Mouse (Mus musculus) left cerebral cortex, postnatal 14 days (tissue): ENCODE results near the gene Homer3. TPM values are rescaled to one million over a fixed set of nuclear protein-coding genes. Genes with fewer than 3 reads are reported as not detected.

Experiments used
- DNase-seq, 2 experiments: peaks; one replicate each; pipeline ENCODE4 v3.0.0; 2021 to 2022; ENCODE audit warnings: low spot score in 2 of 2, mixed read lengths in 1 of 2
- intact Hi-C: fragments of 180-260 bp; cut with DNase I; formaldehyde crosslinking; loops from one replicate; pipeline ENCODE4 v1.15.1; 2025
- long read RNA-seq, 2 experiments: library from polyadenylated mRNA; stranded (forward); transcript quantifications; one replicate each; pipeline ENCODE4 v2.0.0; 2021
- total RNA-seq, 2 experiments: library from RNA; stranded (reverse); gene quantifications; 2 replicates each; pipeline ENCODE4 v1.2.3; 2021

The Homer3 gene
- total RNA-seq: 10 to 100 TPM; 10.5 to 12.9 TPM
- long read RNA-seq, experiment 1, transcript Homer3-203 (10 exons, 2,445 nt): major isoform, 9 of 15 reads
- long read RNA-seq, experiment 1, partial matches to known transcripts: 3 of 15 reads
- long read RNA-seq, experiment 1, other reads (novel, unspliced or antisense): 2 of 15 reads
- long read RNA-seq, experiment 2, transcript Homer3-203 (10 exons, 2,445 nt): major isoform, 17 of 22 reads
- long read RNA-seq, experiment 2, partial matches to known transcripts: 1 of 22 reads
- long read RNA-seq, experiment 2, other reads (novel, unspliced or antisense): 3 of 22 reads

GRCm38 (mm10) chr8:70282603-70283135 lies at the start of gene Homer3:
Gene Homer3, plus strand, starts transcription at chr8:70282827.
- intact Hi-C loops: no loop called here
- DNase-seq: peak; percentile 60 to 72

GRCm38 (mm10) chr8:70233606-70234005 lies 49.0 kb upstream of the Homer3 start:
- intact Hi-C loops: no loop called here
- DNase-seq: peak in 1 of 2 experiments; percentile 21

DNA sequence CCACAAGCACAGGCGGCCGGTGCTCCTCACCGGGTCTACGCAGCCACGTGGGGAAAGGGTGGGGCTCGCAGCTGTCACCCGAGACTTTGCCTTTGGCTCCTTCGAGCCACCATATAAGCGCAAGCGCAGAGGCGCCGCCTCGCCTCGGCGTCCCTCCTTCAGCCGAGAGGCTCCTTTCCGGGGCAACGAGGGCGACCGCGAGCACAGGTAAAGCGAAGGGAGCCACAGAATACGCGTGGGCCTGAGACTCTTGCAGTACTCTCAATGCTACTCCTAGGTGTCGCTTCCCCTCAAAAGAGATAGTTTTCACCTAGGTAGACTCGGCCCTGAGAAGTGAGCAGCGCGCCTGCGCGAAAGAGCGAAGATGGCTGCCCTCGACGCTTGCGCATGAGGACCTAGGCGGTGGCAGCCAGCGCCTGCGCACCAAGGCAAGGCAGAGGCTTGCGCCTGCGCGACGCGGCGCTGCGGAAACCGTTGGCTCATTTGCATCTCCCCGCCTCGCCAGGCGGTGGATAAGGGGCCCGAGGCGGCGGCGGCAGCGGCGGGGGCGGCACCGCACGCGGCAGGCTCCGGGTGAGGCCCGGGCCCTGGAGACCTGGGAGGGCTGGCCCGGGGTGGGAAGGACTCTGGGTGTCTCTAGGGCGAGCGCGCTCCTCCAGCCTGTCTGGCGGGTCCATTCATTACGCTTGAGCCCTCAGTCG lies 48.4 kb upstream of the Homer3 start, which contains the start of the genes Sugp2 and Armc6:
Gene Sugp2 (plus strand): TSS at position 147 of the 701 bp plus-strand sequence.
Gene Armc6 (minus strand): TSS at position 387 of the 701 bp plus-strand sequence.
- intact Hi-C loops: no loop called here
- peak; percentile 97 for DNase-seq

- no peak for DNase-seq
- intact Hi-C loops: no loop called here
Observed at GRCm38 (mm10) chr8:70234781-70235128, 47.9 kb upstream of the Homer3 start.

GRCm38 (mm10) chr8:70237842-70238241 lies 44.8 kb upstream of the Homer3 start:
- DNase-seq: no peak
- intact Hi-C loops: no loop called here

GRCm38 (mm10) chr8:70240642-70241041 lies 42.0 kb upstream of the Homer3 start:
- DNase-seq: no peak
- intact Hi-C loops: no loop called here

GRCm38 (mm10) chr8:70246622-70247021 lies 36.0 kb upstream of the Homer3 start:
- intact Hi-C loops: no loop called here

GRCm38 (mm10) chr8:70247841-70248240 lies 34.8 kb upstream of the Homer3 start:
- DNase-seq: no peak
- intact Hi-C loops: no loop called here

More at GRCm38 (mm10) chr8:70246622-70247021, 36.0 kb upstream of the Homer3 start:
- no peak for DNase-seq

DNA sequence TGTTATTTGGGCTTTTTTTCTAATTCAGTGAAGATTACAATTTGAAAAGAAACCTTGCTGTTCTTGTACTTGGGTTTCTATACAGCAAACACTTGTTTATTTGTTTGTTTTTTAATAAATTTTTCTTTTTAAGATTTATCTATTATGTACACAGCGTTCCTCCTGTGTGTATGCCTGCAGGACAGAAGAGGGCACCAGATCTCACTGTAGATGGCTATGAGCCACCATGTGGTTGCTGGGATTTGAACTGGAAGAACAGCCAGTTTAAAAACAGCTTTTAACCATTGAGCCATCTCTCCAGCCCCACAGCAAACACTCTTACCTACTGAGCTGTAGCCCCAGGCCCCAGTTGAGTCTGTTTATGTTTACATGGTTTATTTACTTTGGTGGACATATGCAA lies 28.0 kb upstream of the Homer3 start:
- intact Hi-C loops: no loop called here
- no peak for DNase-seq

DNA sequence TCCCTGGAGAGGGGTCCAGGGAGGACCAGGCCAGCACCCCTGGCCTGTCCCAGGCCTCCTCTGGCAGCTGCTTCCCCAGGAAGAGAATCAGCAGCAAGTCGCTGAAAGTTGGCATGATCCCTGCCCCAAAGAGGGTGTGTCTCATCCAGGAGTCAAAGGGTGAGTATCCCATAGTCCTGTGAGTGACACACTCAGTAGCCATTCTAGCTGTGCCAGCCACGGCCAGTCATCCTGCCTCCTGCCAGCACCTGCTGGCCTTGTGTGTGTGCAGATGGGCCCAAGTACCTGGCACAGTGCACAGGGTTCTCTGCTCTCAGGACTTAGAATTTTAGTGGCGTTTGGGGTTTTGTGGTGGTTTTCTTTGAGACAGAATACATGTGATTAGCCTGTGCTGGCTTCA lies 25.2 kb upstream of the Homer3 start:
- intact Hi-C loops: no loop called here

DNA sequence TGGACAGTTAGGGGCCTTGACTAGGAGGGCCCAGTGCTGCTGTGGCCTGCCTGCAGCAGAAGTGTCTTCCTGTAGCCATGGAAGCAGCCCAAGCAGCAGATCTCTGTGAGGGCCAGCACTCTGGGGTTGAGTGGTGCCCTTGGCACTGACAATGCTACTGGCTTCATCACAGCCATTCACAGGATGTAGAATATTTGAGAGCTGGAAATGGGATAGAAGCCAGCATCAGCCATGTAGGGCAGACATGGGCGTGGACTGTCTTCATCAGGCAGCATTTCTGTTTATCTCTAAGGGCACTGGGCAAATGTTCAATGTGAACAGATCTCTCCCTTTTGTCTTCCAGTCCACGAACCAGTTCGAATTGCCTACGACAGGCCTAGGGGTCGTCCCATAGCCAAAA lies 24.0 kb upstream of the Homer3 start:
- intact Hi-C loops: no loop called here
- no peak for DNase-seq

More for the DNA sequence above, 25.2 kb upstream of the Homer3 start:
- no peak for DNase-seq

DNA sequence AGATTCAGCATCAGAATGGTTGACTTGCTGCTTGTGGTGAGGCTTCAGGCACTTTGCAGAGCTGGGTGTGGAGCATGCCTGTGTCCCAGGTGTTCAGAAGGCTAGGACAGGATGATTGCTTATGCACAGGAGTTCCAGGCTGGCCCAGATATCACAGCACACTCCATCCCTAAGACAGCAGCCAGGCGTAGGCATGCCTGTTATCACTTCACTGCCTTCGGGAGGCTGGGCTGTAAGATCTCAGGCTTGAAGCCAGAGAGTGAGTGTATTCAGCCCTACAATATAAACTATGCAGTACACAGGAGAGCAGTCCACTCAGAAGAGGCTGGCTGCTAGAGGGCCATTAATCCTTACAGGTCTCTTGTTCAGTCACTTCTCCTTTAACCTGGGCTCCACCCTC lies 23.6 kb upstream of the Homer3 start:
- intact Hi-C loops: no loop called here
- no peak for DNase-seq

GRCm38 (mm10) chr8:70267674-70268073 lies 15.0 kb upstream of the Homer3 start:
- intact Hi-C loops: no loop called here
- no peak for DNase-seq

- no peak for DNase-seq
- intact Hi-C loops: no loop called here
Observed at GRCm38 (mm10) chr8:70268311-70268710, 14.3 kb upstream of the Homer3 start.

DNA sequence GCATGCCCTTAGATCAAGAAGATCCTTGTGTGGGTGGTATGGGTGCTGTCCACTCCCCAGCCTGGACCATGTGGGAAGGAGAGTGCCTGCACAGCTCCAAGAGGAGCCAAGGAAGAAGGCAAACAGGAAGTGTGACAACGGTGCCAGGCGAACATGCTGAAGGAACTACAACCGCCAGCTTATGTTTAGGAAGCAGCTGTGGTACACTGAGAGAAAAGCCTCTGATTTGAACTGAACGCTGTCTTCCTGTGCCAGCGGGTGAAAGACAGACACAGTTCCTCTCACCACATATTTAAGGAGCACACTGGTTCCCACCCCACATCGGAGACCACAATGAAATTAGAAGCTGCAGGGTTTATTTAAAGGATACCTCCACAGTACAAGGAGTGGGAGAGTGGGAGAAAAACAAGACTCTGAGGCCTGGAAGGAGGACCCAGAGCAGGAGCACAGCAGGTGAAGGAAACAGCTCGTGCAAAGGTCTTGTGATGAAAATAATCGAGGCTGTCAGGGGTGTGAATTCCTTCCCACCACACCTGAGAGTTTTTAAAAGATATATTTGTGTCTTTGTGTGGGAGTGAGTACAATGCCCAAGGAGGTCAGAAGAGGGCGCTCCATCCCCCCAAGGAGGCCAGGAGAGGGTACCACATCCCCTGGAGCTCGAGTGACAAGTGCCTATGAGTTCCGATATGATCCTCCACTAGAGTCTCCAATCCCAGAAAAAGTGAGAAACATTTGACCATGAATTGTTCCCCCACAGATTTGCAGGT lies 13.6 kb upstream of the Homer3 start:
- intact Hi-C loops: no loop called here
- DNase-seq: peak; percentile 50 to 75

GRCm38 (mm10) chr8:70272949-70273348 lies 9.7 kb upstream of the Homer3 start:
- no peak for DNase-seq
- intact Hi-C loops: no loop called here

DNA sequence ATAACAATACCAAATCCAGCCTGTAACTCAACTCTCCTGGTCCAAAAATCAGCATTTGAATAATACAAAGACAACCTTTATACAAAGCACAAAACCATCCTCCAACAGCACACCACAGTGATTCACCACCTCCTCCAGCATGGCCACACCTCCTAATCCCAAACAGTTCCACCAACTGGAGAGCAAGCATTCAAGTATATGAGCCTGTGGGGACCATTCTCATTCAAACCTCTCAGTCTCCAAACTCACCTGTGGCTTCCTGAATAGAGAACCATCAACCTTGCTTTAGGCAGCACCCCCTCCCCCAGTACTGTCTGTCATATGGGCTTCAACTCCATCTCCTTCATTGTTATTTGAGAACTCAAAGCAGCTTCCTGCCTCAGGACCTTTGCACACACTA lies 8.3 kb upstream of the Homer3 start:
- intact Hi-C loops: no loop called here
- DNase-seq: no peak

DNA sequence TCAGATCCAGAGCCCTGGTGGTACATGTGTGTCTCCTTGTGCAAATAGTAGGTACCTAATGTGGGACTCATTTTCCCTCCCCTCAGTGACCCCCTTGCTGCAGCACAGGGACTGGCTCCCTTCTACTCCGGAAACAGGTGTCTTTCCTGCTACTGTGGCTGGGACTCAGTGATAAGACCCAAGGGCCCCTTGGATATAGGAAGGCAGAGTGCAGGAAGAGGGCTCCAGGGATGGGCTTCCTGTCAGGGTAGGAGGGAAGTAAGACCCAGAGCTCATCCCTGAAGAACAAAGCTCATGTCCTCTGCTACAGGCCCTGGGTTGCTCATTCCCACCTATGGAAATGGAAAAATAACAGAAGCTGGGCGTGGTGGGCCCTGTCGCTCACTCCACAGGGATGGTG lies 6.2 kb upstream of the Homer3 start:
- intact Hi-C loops: no loop called here
- DNase-seq: no peak

GRCm38 (mm10) chr8:70278175-70278574 lies 4.5 kb upstream of the Homer3 start:
- DNase-seq: peak in 1 of 2 experiments; percentile 40
- intact Hi-C loops: no loop called here

- no peak for DNase-seq
- intact Hi-C loops: no loop called here
Observed at GRCm38 (mm10) chr8:70279266-70279665, 3.4 kb upstream of the Homer3 start.
